9 mouse cellular contexts compared by ENCODE assay signal in the genomic region with DNA sequence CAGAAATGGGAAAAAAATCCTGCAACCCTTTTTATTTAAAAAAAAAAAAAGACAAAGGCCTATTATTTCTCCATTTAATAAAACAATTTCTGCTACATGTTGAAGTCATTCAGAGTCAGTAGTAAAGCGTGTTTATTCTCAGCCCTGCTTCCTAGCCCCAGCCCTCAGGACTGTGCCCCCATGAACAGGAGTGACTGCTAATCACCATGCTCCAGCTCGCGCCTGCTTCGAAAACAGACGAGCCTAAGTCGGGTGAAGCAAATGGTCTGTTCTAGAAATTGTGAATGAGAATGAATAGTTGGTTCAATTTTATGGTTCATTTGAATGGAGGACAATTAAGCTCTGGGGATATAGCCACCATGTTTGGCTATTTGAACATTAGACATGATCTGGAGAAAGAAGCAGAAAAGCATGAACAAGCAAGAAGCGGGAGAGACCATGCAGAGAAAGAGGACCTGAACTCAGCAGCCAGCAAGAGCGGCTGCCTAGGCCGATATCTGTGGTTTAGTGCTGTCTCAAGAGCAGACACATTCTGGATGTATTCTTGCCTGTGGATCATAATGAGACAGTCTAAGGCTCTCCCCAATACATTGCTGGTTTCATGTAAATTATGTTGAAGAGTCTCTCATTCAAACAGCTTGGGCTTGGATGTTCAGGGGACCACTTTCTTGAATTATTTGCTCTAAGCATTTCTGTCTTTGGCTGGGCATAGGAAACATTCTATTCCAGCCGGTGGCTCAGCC.
DNase-seq lines count a peak whose midpoint lies in the region; ATAC-seq lines count a peak whose summit lies in the region.
"Had no signal": no experiment of that assay in that cellular context is flagged by ENCODE, and none has a peak within 500 bp of the region (broad histone marks: within the 10 kb centered on the region; RNA-seq: fewer than 3 reads in every experiment).

No protein-coding gene starts in this region.

- H3K4me3 ChIP-seq in kidney, embryonic 15.5 days (replicated peaks): peak overlapping the region; percentile 39
- H3K4me3 ChIP-seq in embryonic facial prominence, embryonic 14.5 days (ENCODE audit: low read depth, low read length): peak overlapping the region; percentile 40
- peak overlapping the region; percentile 40 for H3K4me3 ChIP-seq in limb, embryonic 10.5 days
- peak overlapping the region; percentile 31 for H3K4me3 ChIP-seq in neural tube, embryonic 13.5 days

- H3K36me3 ChIP-seq in kidney, embryonic 15.5 days: no peaks in the 10 kb centered on the region
- no peaks in the 10 kb centered on the region for H3K36me3 ChIP-seq in embryonic facial prominence, embryonic 14.5 days (ENCODE audit: control insufficient read depth, insufficient read depth, low read length)
- H3K36me3 ChIP-seq in limb, embryonic 10.5 days: no peaks in the 10 kb centered on the region
- no peaks in the 10 kb centered on the region for H3K36me3 ChIP-seq in neural tube, embryonic 13.5 days

- no peaks in the 10 kb centered on the region for H3K9me3 ChIP-seq in kidney, embryonic 15.5 days (replicated peaks)
- no peaks in the 10 kb centered on the region for H3K9me3 ChIP-seq in embryonic facial prominence, embryonic 14.5 days (ENCODE audit: control insufficient read depth, low read length)
- H3K9me3 ChIP-seq in limb, embryonic 10.5 days (replicated peaks): no peaks in the 10 kb centered on the region
- H3K9me3 ChIP-seq in neural tube, embryonic 13.5 days: no peaks in the 10 kb centered on the region

- 59% methylated on average over 10 of the region's 10 CpGs for WGBS in kidney, embryonic 15.5 days
- WGBS in embryonic facial prominence, embryonic 14.5 days: 67% methylated on average over 10 of the region's 10 CpGs
- 80% methylated on average over 10 of the region's 10 CpGs for WGBS in limb, embryonic 10.5 days
- WGBS in neural tube, embryonic 13.5 days: 23% methylated on average over 10 of the region's 10 CpGs

- DNase-seq in kidney, postnatal 4 days: no peak
- DNase-seq in embryonic facial prominence, embryonic 14.5 days (ENCODE audit: low spot score): no peak
- no peak for DNase-seq in limb, embryonic 10.5 days (ENCODE audit: low spot score)
- no peak for DNase-seq in layer of hippocampus, adult 9-10 months (ENCODE audit: low spot score)
- no peak for DNase-seq in gastrocnemius, postnatal 14 days
- DNase-seq in adrenal gland, postnatal 4 days (ENCODE audit: low spot score in 2 of 2): no peak

- peak overlapping the region; percentile 72 for H3K4me2 ChIP-seq in kidney, embryonic 15.5 days
- peak overlapping the region; percentile 74 for H3K4me2 ChIP-seq in embryonic facial prominence, embryonic 14.5 days (ENCODE audit: low read depth, low read length)
- H3K4me2 ChIP-seq in neural tube, embryonic 13.5 days: peak overlapping the region; percentile 61

- intact Hi-C loops in gastrocnemius, postnatal 14 days (cut with DNase I; ENCODE audit: low total_unique reads): no loop called here

- ATAC-seq in kidney, embryonic 15.5 days (replicated peaks; ENCODE audit: low FRiP score): peak; percentile 18; the same call in 1 of the 2 replicates
- 0 out of 2 replicates have a peak, but pooled peaks have one; percentile 15 for ATAC-seq in embryonic facial prominence, embryonic 14.5 days (ENCODE audit: low read depth)
- ATAC-seq in neural tube, embryonic 13.5 days (ENCODE audit: low read depth): peak; percentile 77
- ATAC-seq: Patski had no signal

- peaks cover 7% of the 10 kb centered on the region; the same call in 1 of the 2 replicates for H3K4me1 ChIP-seq in kidney, embryonic 15.5 days
- peaks cover 3% of the 10 kb centered on the region; the same call in 1 of the 2 replicates for H3K4me1 ChIP-seq in embryonic facial prominence, embryonic 14.5 days (ENCODE audit: control insufficient read depth, insufficient read depth, low read length)
- peaks cover 10% of the 10 kb centered on the region for H3K4me1 ChIP-seq in limb, embryonic 10.5 days
- H3K4me1 ChIP-seq in neural tube, embryonic 13.5 days (replicated peaks): peaks cover 28% of the 10 kb centered on the region

- no peak overlapping the region for H3K27ac ChIP-seq in kidney, embryonic 15.5 days
- no peak overlapping the region for H3K27ac ChIP-seq in embryonic facial prominence, embryonic 14.5 days (replicated peaks; ENCODE audit: low read depth, low read length)
- peak overlapping the region; percentile 46; the same call in 1 of the 2 replicates for H3K27ac ChIP-seq in limb, embryonic 10.5 days
- H3K27ac ChIP-seq in neural tube, embryonic 13.5 days (replicated peaks): peak overlapping the region; percentile 64

- no peaks in the 10 kb centered on the region for H3K27me3 ChIP-seq in kidney, embryonic 15.5 days
- no peaks in the 10 kb centered on the region for H3K27me3 ChIP-seq in embryonic facial prominence, embryonic 14.5 days (replicated peaks; ENCODE audit: control insufficient read depth, insufficient read depth, low read length)
- H3K27me3 ChIP-seq in limb, embryonic 10.5 days (ENCODE audit: low read depth, poor library complexity, severe bottlenecking): peaks cover 6% of the 10 kb centered on the region; the same call in 1 of the 2 replicates
- H3K27me3 ChIP-seq in neural tube, embryonic 13.5 days: peaks cover 4% of the 10 kb centered on the region

- 0 out of 2 replicates have a peak overlapping the region, but pooled peaks have one; percentile 27 for H3K9ac ChIP-seq in kidney, embryonic 15.5 days
- H3K9ac ChIP-seq in embryonic facial prominence, embryonic 14.5 days (ENCODE audit: low read depth, low read length): peak overlapping the region; percentile 47
- H3K9ac ChIP-seq in neural tube, embryonic 13.5 days: peak overlapping the region; percentile 52

Comparison
In these comparisons a context has a peak if more than half of its experiments do, and no peak if none do; other contexts are left out.
1. ATAC-seq: peak in every context shown above with its lines; median percentile 77 in neural tube, embryonic 13.5 days; 18 in kidney, embryonic 15.5 days; 15 in embryonic facial prominence, embryonic 14.5 days.
2. H3K27ac ChIP-seq: peak in limb, embryonic 10.5 days (single experiment) and neural tube, embryonic 13.5 days (single experiment); none in kidney, embryonic 15.5 days (single experiment) and embryonic facial prominence, embryonic 14.5 days (single experiment).
3. Peak in every context shown above with its lines, with median percentiles within 50 percentile points of each other: H3K4me2 ChIP-seq, H3K4me3 ChIP-seq and H3K9ac ChIP-seq.